Mouse (Mus musculus): ENCODE measurements around the gene Dok1. TPM values are rescaled to one million over a fixed set of nuclear protein-coding genes. Genes with fewer than 3 reads are reported as not detected.

Gene Dok1
- total and polyA plus RNA-seq, 3 experiments = 18.7 to 22.3 TPM; not detected in 1

DNA sequence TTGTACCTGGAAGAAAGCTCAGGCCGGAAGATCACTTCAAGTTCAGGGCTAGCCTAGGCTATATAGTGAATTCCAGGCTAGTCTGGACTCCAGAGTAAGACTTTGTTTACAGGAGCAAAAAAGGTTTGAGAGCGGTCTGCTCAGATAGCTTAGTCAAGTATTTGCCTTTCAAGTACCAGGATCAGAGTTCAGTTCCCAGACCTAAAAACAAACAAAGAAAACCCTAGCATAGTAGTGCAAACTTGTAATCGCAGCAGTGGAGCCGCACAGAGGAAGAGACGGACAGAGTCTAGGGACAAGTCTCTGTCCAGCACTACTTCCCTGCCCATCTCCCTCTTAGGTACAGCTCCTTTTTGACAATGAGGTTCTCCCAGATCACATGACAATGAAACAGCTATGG, 46.9 kb upstream of the Dok1 start:
- Histone ChIP-seq H3K27me3 (ENCODE audit: control insufficient read depth in 1 of 2, insufficient read depth in 2 of 2, low read length in 2 of 2) (no peaks in the 10 kb centered on the region), H3K27ac (ENCODE audit: control insufficient read depth, low read depth, low read length) (no peak overlapping the region), H3K4me1 (ENCODE audit: control insufficient read depth in 1 of 2, insufficient read depth in 2 of 2, low read length in 2 of 2) (peaks cover 0 to 13% of the 10 kb centered on the region in 2 experiments; a peak in 2 of 4 replicates), H3K9ac (ENCODE audit: control insufficient read depth, low read depth, low read length, poor library complexity, severe bottlenecking) (no peak overlapping the region), H3K9me3 (replicated peaks; ENCODE audit: insufficient read depth, low read length) (no peaks in the 10 kb centered on the region), H3K79me2 (ENCODE audit: control insufficient read depth, insufficient read depth, low read length, poor library complexity) (peaks cover 11% of the 10 kb centered on the region), H3K4me3 (ENCODE audit: control insufficient read depth in 1 of 2, insufficient read depth in 1 of 2, low read depth in 2 of 2, low read length in 2 of 2) (no peak overlapping the region), H3K36me3 (ENCODE audit: control insufficient read depth in 1 of 2, insufficient read depth in 2 of 2, low read length in 2 of 2) (peaks cover 0 to 9% of the 10 kb centered on the region in 2 experiments; a peak in 2 of 4 replicates)
- no peak for TF ChIP-seq HCFC1 (IDR thresholded peaks at IDR 0.05; ENCODE audit: low read depth, low read length)
- no peak for TF ChIP-seq ELF1 (IDR thresholded peaks at IDR 0.05; ENCODE audit: low read depth, low read length)
- no peak for TF ChIP-seq RCOR1 (IDR thresholded peaks at IDR 0.05; ENCODE audit: low read depth, low read length)
- TF ChIP-seq SMC3 (IDR thresholded peaks at IDR 0.05; ENCODE audit: low read depth, low read length) = no peak
- no peak for TF ChIP-seq ZC3H11A (IDR thresholded peaks at IDR 0.05; ENCODE audit: low read depth, low read length)
- no peak for TF ChIP-seq ZNF384 (IDR thresholded peaks at IDR 0.05; ENCODE audit: low read depth, low read length)
- TF ChIP-seq ZMIZ1 (IDR thresholded peaks at IDR 0.05; ENCODE audit: low read depth, low read length) = no peak
- TF ChIP-seq CHD2 (IDR thresholded peaks at IDR 0.05; ENCODE audit: low read length) = no peak
- no peak for DNase-seq (ENCODE audit: low read depth, low spot score)

DNA sequence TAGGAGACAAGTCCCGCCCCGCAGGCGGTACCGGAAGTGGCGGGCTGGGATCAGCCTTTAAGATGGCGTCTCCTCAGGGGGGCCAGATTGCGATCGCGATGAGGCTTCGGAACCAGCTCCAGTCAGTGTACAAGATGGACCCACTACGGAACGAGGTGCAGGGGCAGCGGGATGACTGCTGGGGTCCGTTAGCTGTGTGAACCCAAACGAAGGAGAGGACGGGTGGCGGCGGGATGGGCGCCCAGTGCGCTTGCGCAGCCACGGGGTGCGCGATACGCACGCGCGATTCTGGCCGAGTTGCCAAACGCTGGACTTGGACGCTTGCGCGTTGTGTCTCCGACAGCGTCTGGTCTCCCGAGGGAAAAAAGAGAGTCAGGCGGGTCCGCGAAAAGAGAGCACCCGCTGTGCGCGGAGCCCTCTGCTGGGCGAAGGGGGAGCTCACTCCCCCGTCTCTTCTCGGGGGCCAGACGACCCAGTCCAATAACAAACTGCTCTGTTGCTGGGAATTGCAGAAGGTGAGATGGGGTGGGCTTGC, 45.1 kb upstream of the Dok1 start:
- H3K79me2 ChIP-seq (ENCODE audit: control insufficient read depth, insufficient read depth, low read length, poor library complexity) = peaks cover 11% of the 10 kb centered on the region
- no peaks in the 10 kb centered on the region for H3K9me3 ChIP-seq (replicated peaks; ENCODE audit: insufficient read depth, low read length)
- H3K27ac ChIP-seq (ENCODE audit: control insufficient read depth, low read depth, low read length) = peak overlapping the region; percentile 89
- H3K27me3 ChIP-seq (ENCODE audit: control insufficient read depth in 1 of 2, insufficient read depth in 2 of 2, low read length in 2 of 2) = no peaks in the 10 kb centered on the region
- H3K4me1 ChIP-seq (ENCODE audit: control insufficient read depth in 1 of 2, insufficient read depth in 2 of 2, low read length in 2 of 2) = peaks cover 0 to 13% of the 10 kb centered on the region in 2 experiments; a peak in 2 of 4 replicates
- H3K36me3 ChIP-seq (ENCODE audit: control insufficient read depth in 1 of 2, insufficient read depth in 2 of 2, low read length in 2 of 2) = peaks cover 0 to 9% of the 10 kb centered on the region in 2 experiments; a peak in 2 of 4 replicates
- peak; percentile 98 for DNase-seq (ENCODE audit: low read depth, low spot score)
- peak overlapping the region; percentile 87 for H3K9ac ChIP-seq (ENCODE audit: control insufficient read depth, low read depth, low read length, poor library complexity, severe bottlenecking)
- peak overlapping the region; percentile 78 to 88 for H3K4me3 ChIP-seq (ENCODE audit: control insufficient read depth in 1 of 2, insufficient read depth in 1 of 2, low read depth in 2 of 2, low read length in 2 of 2)
- TF ChIP-seq MYB (IDR thresholded peaks at IDR 0.05; ENCODE audit: low read depth, low read length) = no peak
- TF ChIP-seq MYC (IDR thresholded peaks at IDR 0.05; ENCODE audit: low read depth, low read length) = 0 out of 2 replicates have a peak, but pooled peaks have one; percentile 58
- TF ChIP-seq POLR2AphosphoS5 (IDR thresholded peaks at IDR 0.05; ENCODE audit: borderline replicate concordance, low read depth, low read length) = no peak
- no peak for TF ChIP-seq MEF2A (IDR thresholded peaks at IDR 0.05; ENCODE audit: extremely low read depth, insufficient replicate concordance, low read depth, low read length, poor library complexity, severe bottlenecking)
- TF ChIP-seq POLR2AphosphoS2 (IDR thresholded peaks at IDR 0.05; ENCODE audit: low read length) = 0 out of 2 replicates have a peak, but pooled peaks have one; percentile 29
- TF ChIP-seq HCFC1 (IDR thresholded peaks at IDR 0.05; ENCODE audit: low read depth, low read length) = peak; percentile 76
- no peak for TF ChIP-seq ZNF384 (IDR thresholded peaks at IDR 0.05; ENCODE audit: low read depth, low read length)
- no peak for TF ChIP-seq GABPA (IDR thresholded peaks at IDR 0.05; ENCODE audit: low read depth, low read length)
- TF ChIP-seq USF2 (IDR thresholded peaks at IDR 0.05; ENCODE audit: borderline replicate concordance in 1 of 2, insufficient read depth in 1 of 2, low read depth in 1 of 2, low read length in 2 of 2) = no peak
- TF ChIP-seq RCOR1 (IDR thresholded peaks at IDR 0.05; ENCODE audit: low read depth, low read length) = no peak
- peak; percentile 92 for TF ChIP-seq GATA1 (IDR thresholded peaks at IDR 0.05; ENCODE audit: low read depth, low read length)
- TF ChIP-seq TCF12 (IDR thresholded peaks at IDR 0.05; ENCODE audit: low read depth, low read length) = no peak
- TF ChIP-seq UBTF (IDR thresholded peaks at IDR 0.05; ENCODE audit: borderline replicate concordance, insufficient read depth, low read depth, low read length) = no peak
- TF ChIP-seq ZKSCAN1 (IDR thresholded peaks at IDR 0.05; ENCODE audit: low read depth, low read length) = no peak
- TF ChIP-seq MXI1 (IDR thresholded peaks at IDR 0.05; ENCODE audit: low read depth, low read length) = no peak
- no peak for TF ChIP-seq MAX (IDR thresholded peaks at IDR 0.05; ENCODE audit: low read length)
- TF ChIP-seq BHLHE40 (IDR thresholded peaks at IDR 0.05; ENCODE audit: borderline replicate concordance, low read depth, low read length) = no peak
- TF ChIP-seq MAFK (IDR thresholded peaks at IDR 0.05; ENCODE audit: borderline replicate concordance, low read depth, low read length) = no peak
- TF ChIP-seq ZC3H11A (IDR thresholded peaks at IDR 0.05; ENCODE audit: low read depth, low read length) = no peak
- TF ChIP-seq CHD1 (IDR thresholded peaks at IDR 0.05; ENCODE audit: low read depth, low read length) = no peak
- TF ChIP-seq CTCF (IDR thresholded peaks at IDR 0.05 in 2 of 3, conservative IDR thresholded peaks at IDR 0.05 in 1 of 3; ENCODE audit: control insufficient read depth in 1 of 3, insufficient read depth in 1 of 3, low read depth in 2 of 3, low read length in 3 of 3, poor library complexity in 1 of 3, severe bottlenecking in 1 of 3) = peak in 2 of 3 experiments; percentile 43 to 51; a peak in 5 of 6 replicates
- peak; percentile 32; the same call in 1 of the 2 replicates for TF ChIP-seq ZMIZ1 (IDR thresholded peaks at IDR 0.05; ENCODE audit: low read depth, low read length)
- TF ChIP-seq SIN3A (IDR thresholded peaks at IDR 0.05; ENCODE audit: low read length) = peak; percentile 72
- TF ChIP-seq USF1 (IDR thresholded peaks at IDR 0.05; ENCODE audit: low read depth, low read length) = peak; percentile 64
- peak; percentile 66; the same call in 1 of the 2 replicates for TF ChIP-seq E2F4 (IDR thresholded peaks at IDR 0.05; ENCODE audit: borderline replicate concordance, low read depth, low read length)
- TF ChIP-seq SMC3 (IDR thresholded peaks at IDR 0.05; ENCODE audit: low read depth, low read length) = peak; percentile 44
- TF ChIP-seq EP300 (IDR thresholded peaks at IDR 0.05; ENCODE audit: low read depth in 1 of 2, low read length in 2 of 2) = no peak
